Mouse (Mus musculus) testis, postnatal 10 days (tissue): ENCODE results near the gene Mapk10.

ENCODE experiments used
- DNase-seq: peaks from one replicate; pipeline ENCODE4 v3.0.0; 2021; ENCODE audit warnings: low spot score

The Mapk10 gene

GRCm38 (mm10) chr5:103164022-103164421 is 47.1 kb downstream of the Mapk10 start:
- DNase-seq = no peak

- no peak for DNase-seq
Measured at GRCm38 (mm10) chr5:103161574-103161973, 49.6 kb downstream of the Mapk10 start.

GRCm38 (mm10) chr5:103161196-103161540 is 50.0 kb downstream of the Mapk10 start:
- DNase-seq = no peak

DNA sequence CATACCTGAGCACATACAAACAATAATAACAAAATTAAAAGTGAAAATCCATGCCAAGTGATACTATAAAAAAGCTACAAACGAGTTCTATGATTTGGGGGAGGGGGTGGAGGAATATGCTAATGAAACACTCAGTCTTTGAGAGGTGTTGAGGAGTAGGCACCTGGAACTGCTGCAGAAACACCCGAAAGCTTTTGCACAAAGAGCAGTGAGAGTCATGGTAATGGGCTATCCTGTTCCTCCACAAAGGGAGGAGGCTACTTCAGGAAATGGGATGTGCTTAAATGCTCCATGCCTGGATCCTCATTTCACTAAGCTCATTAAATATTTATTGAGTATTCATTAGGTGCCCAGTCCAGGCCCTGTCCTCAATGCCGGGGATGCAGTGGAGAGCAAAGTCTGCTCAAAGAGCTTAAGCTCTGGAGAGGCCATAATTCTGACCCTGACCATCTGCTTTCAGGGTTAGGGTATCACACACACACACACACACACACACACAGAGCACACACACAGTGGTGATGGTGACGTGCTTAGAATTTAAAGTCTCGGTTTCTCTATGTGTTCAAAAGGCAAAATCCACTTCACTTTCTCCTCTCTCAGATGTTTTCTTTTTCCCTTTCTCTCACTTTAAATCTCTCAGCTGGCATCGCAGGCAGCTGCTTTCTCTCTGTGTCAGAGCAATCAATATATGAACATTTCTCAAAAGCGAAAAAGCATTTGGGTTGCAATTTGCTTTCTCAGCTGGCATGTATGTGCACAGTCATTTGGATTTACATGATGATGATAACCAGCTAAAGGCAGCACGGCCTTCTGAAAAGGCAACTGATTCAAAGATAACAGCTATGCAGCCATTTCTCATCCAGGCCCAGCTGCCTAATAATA is 50.6 kb downstream of the Mapk10 start:
- DNase-seq = no peak

- DNase-seq = no peak
Measured at GRCm38 (mm10) chr5:103140935-103141334, 70.2 kb downstream of the Mapk10 start.

DNA sequence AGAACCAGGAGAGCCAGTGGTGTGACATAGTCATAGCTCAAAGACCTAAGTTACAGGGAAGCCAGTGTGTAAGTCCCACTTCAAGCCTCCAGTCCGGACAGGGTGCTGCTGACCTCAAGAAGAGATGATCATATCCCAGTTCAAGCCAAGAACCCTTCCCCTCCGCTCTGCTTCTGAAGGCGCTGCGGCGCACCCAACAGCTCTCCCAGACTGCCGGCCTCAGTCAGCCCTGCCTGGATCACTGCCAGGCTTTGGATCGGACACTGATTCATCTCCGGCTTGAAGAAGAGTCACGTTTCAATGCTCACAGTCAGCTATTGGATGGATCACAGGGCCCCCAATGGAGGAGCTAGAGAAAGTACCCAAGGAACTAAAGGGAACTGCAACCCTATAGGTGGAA is 76.3 kb downstream of the Mapk10 start:
- peak; percentile 46 for DNase-seq

- peak; percentile 56 for DNase-seq
Measured at GRCm38 (mm10) chr5:103133626-103134025, 77.5 kb downstream of the Mapk10 start.

- no peak for DNase-seq
Measured at GRCm38 (mm10) chr5:103132814-103133213, 78.3 kb downstream of the Mapk10 start.

DNA sequence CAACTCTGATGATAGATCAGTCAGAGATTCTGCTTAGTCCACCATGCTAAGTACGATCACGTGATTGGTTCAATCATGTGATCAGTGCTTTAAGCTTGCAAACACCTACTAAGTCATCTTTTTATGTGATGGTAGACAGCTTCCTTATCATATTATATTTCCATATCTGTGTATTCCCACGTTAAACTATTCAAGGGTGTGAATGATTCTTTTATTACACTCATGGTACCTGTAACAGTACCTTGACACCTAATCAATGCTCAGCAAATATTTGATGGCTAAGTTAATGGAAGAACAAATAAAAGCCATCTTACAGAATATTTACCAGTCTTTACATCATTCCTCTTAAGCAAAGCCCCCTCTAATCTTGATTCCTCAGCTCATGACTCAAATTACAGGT is 91.5 kb downstream of the Mapk10 start:
- DNase-seq = no peak

DNA sequence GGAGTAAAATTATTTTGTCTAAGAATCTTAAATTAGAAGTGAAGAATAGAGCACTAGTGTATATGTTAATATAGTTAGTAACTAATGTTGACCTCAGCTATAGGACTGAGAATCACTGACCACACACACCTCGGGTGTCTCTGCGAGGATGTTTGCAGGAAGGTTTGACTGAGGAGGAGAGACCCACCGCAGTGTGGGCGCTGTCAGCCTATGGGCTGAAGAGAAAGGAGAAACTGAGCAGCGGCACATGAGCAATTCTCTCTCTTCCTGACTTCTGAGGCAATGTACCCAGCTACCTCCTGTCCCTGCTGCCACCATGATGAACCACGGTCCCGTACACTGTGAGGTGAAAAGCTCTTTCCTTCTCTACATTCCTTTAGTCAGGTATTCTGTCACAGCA is 95.6 kb downstream of the Mapk10 start:
- no peak for DNase-seq

GRCm38 (mm10) chr5:103112471-103112870 is 98.7 kb downstream of the Mapk10 start:
- DNase-seq = no peak

- no peak for DNase-seq
Measured at GRCm38 (mm10) chr5:103109409-103109808, 101.7 kb downstream of the Mapk10 start.

DNA sequence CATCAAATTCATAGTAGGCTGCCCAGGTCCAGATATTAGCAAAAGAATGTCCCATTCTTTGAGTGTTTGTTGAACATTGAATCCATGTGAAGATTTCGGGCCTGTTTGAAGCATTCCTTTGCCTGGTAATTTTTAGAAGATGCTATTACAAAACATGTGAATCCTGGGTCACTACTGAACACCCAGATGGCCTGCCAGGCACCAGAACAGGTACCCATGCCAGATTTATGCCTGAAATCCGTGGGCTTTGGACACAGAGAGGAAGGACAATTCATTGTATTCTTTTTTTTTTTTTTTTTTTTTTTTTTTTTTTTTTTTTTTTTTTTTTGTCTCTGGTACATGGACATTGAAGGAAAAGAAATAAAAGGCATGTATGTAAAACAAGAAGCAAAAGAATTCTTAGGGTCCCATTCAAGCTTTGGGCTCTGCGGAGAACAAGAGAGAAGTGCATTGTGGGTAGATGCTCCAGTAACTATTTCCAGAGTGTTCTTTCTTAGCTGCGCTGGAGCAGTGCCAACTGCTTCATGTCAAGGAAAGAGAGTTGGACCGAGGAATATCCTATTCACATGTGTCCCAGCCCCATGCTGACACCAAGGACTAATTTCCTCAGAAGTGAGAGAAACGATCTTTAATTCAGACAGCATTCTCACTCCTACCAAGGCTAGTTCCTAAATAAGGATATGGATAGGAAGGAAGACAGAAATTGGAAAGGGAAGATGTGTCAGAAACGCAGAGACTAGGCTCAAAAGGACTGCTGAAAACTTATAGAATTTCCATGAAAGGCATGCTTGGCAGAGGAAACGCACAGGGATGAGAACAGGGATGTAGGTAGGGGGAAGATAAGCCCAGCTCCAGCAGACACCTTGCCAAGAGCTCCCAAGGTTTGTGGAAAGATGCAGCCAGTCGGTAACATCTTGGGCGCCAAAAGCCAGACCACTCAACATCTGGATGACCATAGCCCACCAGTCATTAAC is 105.4 kb downstream of the Mapk10 start:
- no peak for DNase-seq

DNA sequence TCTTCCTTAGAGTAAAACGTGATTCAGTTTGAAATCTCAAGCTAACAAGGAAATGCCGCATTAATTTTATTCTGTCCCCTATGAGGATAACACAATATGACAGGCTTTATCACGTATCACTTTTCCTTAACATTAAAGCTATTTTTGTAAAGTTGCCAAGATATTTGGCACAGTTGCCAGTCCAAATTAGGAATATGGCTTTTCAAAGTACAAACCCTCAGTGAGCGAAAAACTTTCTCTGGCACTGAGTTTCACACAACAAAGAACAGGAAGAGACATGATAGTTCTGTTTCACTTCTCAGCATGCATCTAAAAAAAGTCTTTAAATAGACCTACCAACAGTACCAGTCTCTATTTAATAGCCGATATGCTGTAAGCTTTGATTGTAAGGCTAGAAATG is 107.1 kb downstream of the Mapk10 start:
- no peak for DNase-seq

- no peak for DNase-seq
Measured at GRCm38 (mm10) chr5:103102876-103103393, 108.2 kb downstream of the Mapk10 start.

- DNase-seq = no peak
Measured at GRCm38 (mm10) chr5:103102176-103102575, 109.0 kb downstream of the Mapk10 start.

GRCm38 (mm10) chr5:103094166-103094565 is 117.0 kb downstream of the Mapk10 start:
- no peak for DNase-seq

DNA sequence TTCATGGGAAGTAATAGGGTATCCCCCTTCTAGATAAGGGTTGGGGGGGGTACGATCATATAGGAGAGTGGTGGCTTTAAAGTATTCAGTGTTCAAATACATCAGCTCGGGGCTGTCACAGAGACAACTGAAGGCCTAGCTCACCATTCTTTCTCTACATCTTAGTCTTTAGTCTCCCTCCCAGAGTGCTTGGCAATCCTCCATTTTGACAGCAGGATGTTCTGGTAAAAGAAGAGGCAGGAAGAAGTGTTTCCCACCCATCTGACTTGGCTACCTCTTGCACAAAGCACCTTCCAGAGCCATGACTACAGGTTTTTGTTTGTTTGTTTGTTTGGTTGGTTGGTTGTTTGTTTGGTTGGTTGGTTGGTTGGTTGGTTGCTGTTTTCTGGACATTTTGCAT is 125.3 kb downstream of the Mapk10 start:
- no peak for DNase-seq

DNA sequence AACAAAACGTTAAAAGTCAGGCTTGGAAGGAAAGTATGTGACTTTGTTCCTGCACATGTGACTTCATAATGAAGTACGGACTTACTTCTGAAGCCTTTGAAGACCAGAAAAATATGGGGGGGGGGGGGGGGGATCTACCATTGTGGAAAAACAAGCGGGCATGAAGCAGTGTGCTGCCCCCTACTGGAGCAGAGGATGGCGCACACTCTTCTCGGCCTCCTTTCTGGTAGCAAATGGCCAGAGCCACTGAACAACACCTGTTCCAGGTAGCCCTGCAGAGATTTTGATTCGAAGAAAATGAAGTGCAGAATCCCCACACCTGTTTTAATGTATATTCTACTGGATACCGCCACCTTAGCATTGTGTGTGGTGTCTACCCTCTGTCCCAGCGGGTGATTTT is 135.7 kb downstream of the Mapk10 start:
- peak; percentile 53 for DNase-seq

DNA sequence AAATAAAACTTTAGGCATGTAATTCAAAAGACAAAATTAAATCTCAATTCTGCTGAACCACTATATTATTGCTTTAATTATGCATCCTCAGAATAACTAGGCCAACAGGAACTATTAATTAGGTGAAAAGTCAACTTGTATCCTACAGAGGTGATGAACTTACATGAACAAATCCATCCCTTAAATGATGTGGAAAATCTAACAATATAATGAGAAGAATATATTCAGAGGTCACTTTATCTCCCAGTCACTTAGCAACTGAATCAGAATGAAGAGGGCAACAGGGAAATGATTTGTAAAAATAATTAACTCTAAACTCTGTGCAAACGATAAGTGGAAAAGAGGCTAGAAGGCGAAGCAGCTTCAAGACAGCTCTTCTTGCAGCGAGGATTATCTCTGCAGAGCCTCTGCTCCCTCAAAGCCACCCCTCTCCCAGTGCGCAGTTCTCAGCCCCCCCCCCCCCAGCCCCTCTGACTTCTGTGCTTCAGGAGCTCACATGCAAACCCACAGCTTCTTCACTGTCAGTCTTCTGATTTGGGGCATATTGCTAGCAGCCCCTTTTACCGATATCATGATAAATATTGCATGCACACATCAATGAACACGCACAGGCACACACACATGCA is 138.8 kb downstream of the Mapk10 start:
- no peak for DNase-seq

- DNase-seq = no peak
Measured at GRCm38 (mm10) chr5:103071006-103071612, 140.0 kb downstream of the Mapk10 start.
